Mouse (Mus musculus) forebrain, postnatal 0 days (tissue): ENCODE measurements around the gene Ddx1. TPM values are rescaled to one million over a fixed set of nuclear protein-coding genes. Genes with fewer than 3 reads are reported as not detected.
"Not testable (repeated sequence)": the region's sequence is repeated elsewhere in the genome, so short reads cannot be mapped to it uniquely, and the experiment has no call there.

Experiments
- ATAC-seq: fragments of 200-750 bp; cut with Nextera tagmentation; 2 replicates; pipeline ENCODE4 v1.8.0; 2017; ENCODE audit warnings: mild to moderate bottlenecking, moderate library complexity
- DNase-seq: peaks from one replicate; pipeline ENCODE4 v3.0.0-alpha.2; 2015
- H3K27ac ChIP-seq: fragments of 300-500 bp; sonication (generic); 2 replicates; pipeline ENCODE4 v1.5.1; 2014; ENCODE audit warnings: low read depth, mild to moderate bottlenecking, antibody characterized with exemption, low read length, moderate library complexity, mixed read lengths
- H3K27me3 ChIP-seq: fragments of 300-500 bp; sonication (generic); 2 replicates; pipeline ENCODE4 v1.6.1; 2014; ENCODE audit warnings: mild to moderate bottlenecking, low read length, mixed read lengths; ENCODE audit not compliant: insufficient read depth
- H3K36me3 ChIP-seq: fragments of 300-500 bp; sonication (generic); 2 replicates; pipeline ENCODE4 v1.6.1; 2014; ENCODE audit warnings: mild to moderate bottlenecking, moderate library complexity; ENCODE audit not compliant: insufficient read depth
- H3K4me1 ChIP-seq: fragments of 300-500 bp; sonication (generic); 2 replicates; pipeline ENCODE4 v1.6.1; 2014; ENCODE audit warnings: antibody characterized with exemption; ENCODE audit not compliant: insufficient read depth
- H3K4me2 ChIP-seq: fragments of 300-500 bp; sonication (generic); 2 replicates; pipeline ENCODE4 v1.6.1; 2014; ENCODE audit warnings: low read depth, mild to moderate bottlenecking, moderate library complexity
- H3K4me3 ChIP-seq: fragments of 300-500 bp; sonication (generic); 2 replicates; pipeline ENCODE4 v1.5.1; 2014; ENCODE audit warnings: low read depth, low read length, mixed read lengths
- H3K9ac ChIP-seq: fragments of 300-500 bp; sonication (generic); 2 replicates; pipeline ENCODE4 v1.6.1; 2014; ENCODE audit warnings: mild to moderate bottlenecking
- H3K9me3 ChIP-seq: fragments of 300-500 bp; sonication (generic); 2 replicates; pipeline ENCODE4 v1.6.1; 2016; ENCODE audit warnings: low read length
- CTCF ChIP-seq: sonication (generic); IDR thresholded peaks from 2 replicates; pipeline ENCODE4 v1.5.1; 2016; ENCODE audit warnings: antibody characterized with exemption, control low read depth, low read depth
- WGBS: fragments of 180-500 bp; shearing (Covaris S2); extraction: QIAGEN DNeasy Blood & Tissue Kit; methylation state at CpG from one replicate; pipeline ENCODE4 v1.1.7; 2014; 5-methylcytosine and 5-hydroxymethylcytosine counted together
- polyA plus RNA-seq: library from polyadenylated mRNA; unstranded; fragments of >200 nt; fragmentation: Nextera tagmentation; extraction: Ambion mirVana; gene quantifications from 2 replicates; pipeline ENCODE4 v1.2.1, GENCODE M21; 2015
- total RNA-seq: library from RNA; depleted of rRNA; stranded (reverse); fragments of >200 nt; gene quantifications from 2 replicates; pipeline ENCODE4 v1.2.3, GENCODE M21; 2014

The Ddx1 gene
- total and polyA plus RNA-seq, 2 experiments from 2014 or later = 61.6 to 137 TPM

- no peaks in the 10 kb centered on the region for H3K36me3 ChIP-seq
- H3K27me3 ChIP-seq = no peaks in the 10 kb centered on the region
- no peak overlapping the region for H3K4me3 ChIP-seq
- H3K4me2 ChIP-seq = no peak overlapping the region
- TF ChIP-seq CTCF = no peak
- WGBS = 69% methylated on average over 11 of the region's 11 CpGs
- no peak for DNase-seq
- no peak overlapping the region for H3K9ac ChIP-seq
- no peaks in the 10 kb centered on the region for H3K4me1 ChIP-seq
- no peaks in the 10 kb centered on the region for H3K9me3 ChIP-seq
- ATAC-seq = no peak
- H3K27ac ChIP-seq = no peak overlapping the region
These were observed 60.8 kb downstream of the Ddx1 start for GRCm38 (mm10) chr12:13188059-13188700.

GRCm38 (mm10) chr12:13186209-13186608 lies 62.8 kb downstream of the Ddx1 start:
- H3K27ac ChIP-seq = no peak overlapping the region
- no peaks in the 10 kb centered on the region for H3K4me1 ChIP-seq
- no peaks in the 10 kb centered on the region for H3K9me3 ChIP-seq
- WGBS = 92% methylated on average over 4 of the region's 4 CpGs
- H3K36me3 ChIP-seq = no peaks in the 10 kb centered on the region
- no peak for TF ChIP-seq CTCF
- H3K9ac ChIP-seq = no peak overlapping the region
- H3K27me3 ChIP-seq = no peaks in the 10 kb centered on the region
- H3K4me2 ChIP-seq = no peak overlapping the region
- ATAC-seq (no peak), DNase-seq (no peak)
- no peak overlapping the region for H3K4me3 ChIP-seq

DNA sequence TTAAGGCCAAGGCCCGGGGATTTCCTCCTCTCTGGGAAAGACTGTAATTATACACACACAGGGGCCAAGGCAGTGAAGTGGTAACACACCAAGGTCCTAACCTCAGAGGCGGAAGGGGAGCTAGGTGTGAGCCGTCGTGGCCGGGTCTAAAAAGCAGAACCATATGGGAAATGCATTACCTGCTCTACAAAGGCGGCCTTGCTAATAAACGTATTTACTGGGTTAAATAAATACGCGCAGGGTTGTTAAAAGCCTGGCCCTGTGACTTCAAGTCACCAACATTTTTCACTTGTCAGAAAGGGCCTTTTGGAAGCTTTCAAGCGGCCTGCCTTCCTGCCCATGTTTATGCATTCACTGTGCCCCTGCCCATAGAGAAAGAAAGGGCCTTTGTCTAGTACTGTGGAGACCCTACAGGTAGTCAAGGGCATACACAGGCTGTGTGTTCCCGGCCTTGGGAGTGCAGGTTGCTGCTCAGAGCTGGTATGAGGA lies 64.1 kb downstream of the Ddx1 start:
- WGBS = 55% methylated on average over 11 of the region's 11 CpGs
- Histone ChIP-seq H3K27ac (no peak overlapping the region), H3K27me3 (no peaks in the 10 kb centered on the region), H3K4me3 (no peak overlapping the region), H3K36me3 (no peaks in the 10 kb centered on the region), H3K9me3 (no peaks in the 10 kb centered on the region), H3K4me2 (no peak overlapping the region), H3K9ac (no peak overlapping the region), H3K4me1 (peaks cover 3% of the 10 kb centered on the region; the same call in 1 of the 2 replicates)
- no peak for TF ChIP-seq CTCF
- no peak for DNase-seq
- ATAC-seq = no peak

- not testable (repeated sequence) for H3K9ac ChIP-seq, H3K4me1 ChIP-seq, H3K27ac ChIP-seq, ATAC-seq, H3K4me3 ChIP-seq, DNase-seq, H3K4me2 ChIP-seq, H3K27me3 ChIP-seq, H3K36me3 ChIP-seq, H3K9me3 ChIP-seq
- 84% methylated on average over 4 of the region's 4 CpGs for WGBS
These were observed 64.9 kb downstream of the Ddx1 start for GRCm38 (mm10) chr12:13184136-13184535.

DNA sequence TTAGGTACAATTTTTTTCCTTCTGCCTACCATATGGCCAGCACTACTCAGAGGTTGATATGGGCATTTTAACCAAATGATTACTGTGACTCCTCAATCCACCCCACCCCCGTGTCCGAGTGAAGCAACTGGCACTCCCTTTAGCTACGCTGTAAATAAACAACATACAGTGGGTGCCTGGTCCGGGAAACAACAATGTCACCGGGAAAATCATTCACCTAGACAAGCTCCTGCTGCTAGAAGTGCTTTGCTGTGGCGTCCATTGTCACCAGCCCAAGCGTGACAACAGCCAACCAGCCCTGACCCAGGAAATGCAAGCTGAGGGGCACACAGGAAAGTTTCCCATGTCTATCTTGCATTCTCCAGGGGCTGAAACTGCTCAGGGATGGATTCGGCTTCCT lies 66.8 kb downstream of the Ddx1 start:
- H3K9ac ChIP-seq = no peak overlapping the region
- H3K36me3 ChIP-seq = no peaks in the 10 kb centered on the region
- H3K4me3 ChIP-seq = no peak overlapping the region
- H3K9me3 ChIP-seq = no peaks in the 10 kb centered on the region
- DNase-seq = no peak
- 63% methylated on average over 8 of the region's 8 CpGs for WGBS
- H3K4me1 ChIP-seq = peaks cover 3% of the 10 kb centered on the region; the same call in 1 of the 2 replicates
- H3K27me3 ChIP-seq = no peaks in the 10 kb centered on the region
- H3K4me2 ChIP-seq = no peak overlapping the region
- H3K27ac ChIP-seq = no peak overlapping the region
- no peak for ATAC-seq
- no peak for TF ChIP-seq CTCF

GRCm38 (mm10) chr12:13181721-13182120 lies 67.3 kb downstream of the Ddx1 start:
- no peaks in the 10 kb centered on the region for H3K27me3 ChIP-seq
- H3K4me1 ChIP-seq = peaks cover 6% of the 10 kb centered on the region; the same call in 1 of the 2 replicates
- H3K9ac ChIP-seq = no peak overlapping the region
- no peak overlapping the region for H3K27ac ChIP-seq
- no peak overlapping the region for H3K4me3 ChIP-seq
- H3K36me3 ChIP-seq = no peaks in the 10 kb centered on the region
- no peak for ATAC-seq
- no peak for DNase-seq
- TF ChIP-seq CTCF = no peak
- H3K4me2 ChIP-seq = no peak overlapping the region
- WGBS = 79% methylated on average over 6 of the region's 6 CpGs
- H3K9me3 ChIP-seq = no peaks in the 10 kb centered on the region

GRCm38 (mm10) chr12:13180715-13181335 lies 68.2 kb downstream of the Ddx1 start:
- H3K4me1 ChIP-seq = peaks cover 9% of the 10 kb centered on the region; the same call in 1 of the 2 replicates
- H3K27ac ChIP-seq = 0 out of 2 replicates have a peak overlapping the region, but pooled peaks have one; percentile 15
- WGBS = 19% methylated on average over 9 of the region's 9 CpGs
- DNase-seq (peak; percentile 45), ATAC-seq (peak; percentile 88)
- TF ChIP-seq CTCF = no peak
- no peaks in the 10 kb centered on the region for H3K9me3 ChIP-seq
- no peak overlapping the region for H3K4me3 ChIP-seq
- H3K9ac ChIP-seq = no peak overlapping the region
- no peak overlapping the region for H3K4me2 ChIP-seq
- H3K36me3 ChIP-seq = no peaks in the 10 kb centered on the region
- H3K27me3 ChIP-seq = no peaks in the 10 kb centered on the region
